Mouse (Mus musculus) heart, adult 2 months (tissue): ENCODE data around the gene Krtap4-7.

Experiments used
- CTCF ChIP-seq: fragments of 200-600 bp; IDR thresholded peaks from 2 replicates; pipeline ENCODE4 v1.8.1; 2022; ENCODE audit warnings: antibody characterized with exemption, mild to moderate bottlenecking, moderate library complexity
- EP300 ChIP-seq: fragments of 200-500 bp; IDR thresholded peaks from 2 replicates; pipeline ENCODE4 v1.6.1; 2011; ENCODE audit warnings: low read depth, low read length, control low read depth; ENCODE audit not compliant: insufficient read depth
- POLR2A ChIP-seq: fragments of 200-500 bp; IDR thresholded peaks from 2 replicates; pipeline ENCODE4 v1.6.1; 2011; ENCODE audit warnings: mild to moderate bottlenecking, low read depth, low read length, control low read depth; ENCODE audit not compliant: insufficient read depth

DNA sequence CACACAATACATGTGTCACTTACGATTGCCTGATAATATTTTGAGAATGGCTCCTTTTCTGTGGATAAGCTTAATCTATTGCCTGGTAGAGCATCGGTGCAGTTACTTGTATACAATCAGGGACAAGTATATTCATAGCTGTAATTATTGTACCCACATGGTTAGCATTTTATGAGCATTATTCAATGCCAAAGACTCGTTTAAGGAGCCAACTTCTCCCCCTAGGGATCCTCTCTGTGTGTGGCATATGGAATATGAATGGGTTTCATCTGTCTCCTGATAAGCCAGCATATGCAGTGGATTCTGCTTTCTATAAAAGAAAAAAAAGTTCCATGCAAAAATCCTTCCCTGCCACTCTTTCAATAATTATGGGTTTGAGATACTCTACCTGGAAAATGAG is 462 bp upstream of the Krtap4-7 start:
- TF ChIP-seq POLR2A (no peak), CTCF (no peak), EP300 (no peak)
